Mouse (Mus musculus): Measurements from ENCODE around the gene B3glct. TPM values are rescaled to one million over a fixed set of nuclear protein-coding genes. Genes with fewer than 3 reads are reported as not detected.

The B3glct gene
- total and polyA plus RNA-seq, 3 experiments, result 12.1 to 14.2 TPM; not detected in 1

GRCm38 (mm10) chr5:149767651-149768301 lies 89.7 kb downstream of the B3glct start:
- Histone ChIP-seq H3K9me3 (replicated peaks; ENCODE audit: insufficient read depth, low read length) (no peaks in the 10 kb centered on the region), H3K27me3 (ENCODE audit: control insufficient read depth in 1 of 2, insufficient read depth in 2 of 2, low read length in 2 of 2) (no peaks in the 10 kb centered on the region), H3K79me2 (ENCODE audit: control insufficient read depth, insufficient read depth, low read length, poor library complexity) (no peaks in the 10 kb centered on the region), H3K27ac (ENCODE audit: control insufficient read depth, low read depth, low read length) (no peak overlapping the region), H3K4me1 (ENCODE audit: control insufficient read depth in 1 of 2, insufficient read depth in 2 of 2, low read length in 2 of 2) (no peaks in the 10 kb centered on the region), H3K4me3 (ENCODE audit: control insufficient read depth in 1 of 2, insufficient read depth in 1 of 2, low read depth in 2 of 2, low read length in 2 of 2) (no peak overlapping the region), H3K9ac (ENCODE audit: control insufficient read depth, low read depth, low read length, poor library complexity, severe bottlenecking) (no peak overlapping the region), H3K36me3 (ENCODE audit: control insufficient read depth in 1 of 2, insufficient read depth in 2 of 2, low read length in 2 of 2) (no peaks in the 10 kb centered on the region)
- TF ChIP-seq ZMIZ1 (IDR thresholded peaks at IDR 0.05; ENCODE audit: low read depth, low read length), result no peak
- TF ChIP-seq JUND (IDR thresholded peaks at IDR 0.05; ENCODE audit: low read depth, low read length), result no peak
- no peak for TF ChIP-seq GATA1 (IDR thresholded peaks at IDR 0.05; ENCODE audit: low read depth, low read length)
- no peak for TF ChIP-seq ZNF384 (IDR thresholded peaks at IDR 0.05; ENCODE audit: low read depth, low read length)
- TF ChIP-seq KAT2A (conservative IDR thresholded peaks at IDR 0.05; ENCODE audit: low read depth, low read length), result no peak
- TF ChIP-seq HCFC1 (IDR thresholded peaks at IDR 0.05; ENCODE audit: low read depth, low read length), result no peak
- TF ChIP-seq UBTF (IDR thresholded peaks at IDR 0.05; ENCODE audit: borderline replicate concordance, insufficient read depth, low read depth, low read length), result no peak
- no peak for TF ChIP-seq MYC (IDR thresholded peaks at IDR 0.05; ENCODE audit: low read depth, low read length)
- TF ChIP-seq TCF12 (IDR thresholded peaks at IDR 0.05; ENCODE audit: low read depth, low read length), result no peak
- TF ChIP-seq MAFK (IDR thresholded peaks at IDR 0.05; ENCODE audit: borderline replicate concordance, low read depth, low read length), result no peak
- TF ChIP-seq SIN3A (IDR thresholded peaks at IDR 0.05; ENCODE audit: low read length), result no peak
- no peak for TF ChIP-seq E2F4 (IDR thresholded peaks at IDR 0.05; ENCODE audit: borderline replicate concordance, low read depth, low read length)
- DNase-seq (ENCODE audit: low read depth, low spot score), result no peak

GRCm38 (mm10) chr5:149769666-149770065 lies 91.6 kb downstream of the B3glct start:
- H3K27me3 ChIP-seq (ENCODE audit: control insufficient read depth in 1 of 2, insufficient read depth in 2 of 2, low read length in 2 of 2), result no peaks in the 10 kb centered on the region
- TF ChIP-seq MEF2A (IDR thresholded peaks at IDR 0.05; ENCODE audit: extremely low read depth, insufficient replicate concordance, low read depth, low read length, poor library complexity, severe bottlenecking) (no peak), JUND (IDR thresholded peaks at IDR 0.05; ENCODE audit: low read depth, low read length) (no peak), HCFC1 (IDR thresholded peaks at IDR 0.05; ENCODE audit: low read depth, low read length) (no peak), POLR2A (IDR thresholded peaks at IDR 0.05; ENCODE audit: control insufficient read depth in 1 of 2, insufficient read depth in 1 of 2, low read depth in 1 of 2, low read length in 2 of 2, poor library complexity in 1 of 2) (no peak), MYC (IDR thresholded peaks at IDR 0.05; ENCODE audit: low read depth, low read length) (no peak), CTCF (IDR thresholded peaks at IDR 0.05 in 2 of 3, conservative IDR thresholded peaks at IDR 0.05 in 1 of 3; ENCODE audit: control insufficient read depth in 1 of 3, insufficient read depth in 1 of 3, low read depth in 2 of 3, low read length in 3 of 3, poor library complexity in 1 of 3, severe bottlenecking in 1 of 3) (no peak), ZNF384 (IDR thresholded peaks at IDR 0.05; ENCODE audit: low read depth, low read length) (no peak), GABPA (IDR thresholded peaks at IDR 0.05; ENCODE audit: low read depth, low read length) (no peak), TAL1 (IDR thresholded peaks at IDR 0.05; ENCODE audit: low read length) (no peak), SIN3A (IDR thresholded peaks at IDR 0.05; ENCODE audit: low read length) (no peak), GATA1 (IDR thresholded peaks at IDR 0.05; ENCODE audit: low read depth, low read length) (no peak), ZMIZ1 (IDR thresholded peaks at IDR 0.05; ENCODE audit: low read depth, low read length) (no peak), ZC3H11A (IDR thresholded peaks at IDR 0.05; ENCODE audit: low read depth, low read length) (no peak), RCOR1 (IDR thresholded peaks at IDR 0.05; ENCODE audit: low read depth, low read length) (no peak), NRF1 (IDR thresholded peaks at IDR 0.05; ENCODE audit: insufficient read depth, low read depth, low read length, poor library complexity, severe bottlenecking) (no peak), ELF1 (IDR thresholded peaks at IDR 0.05; ENCODE audit: low read depth, low read length) (no peak), MYB (IDR thresholded peaks at IDR 0.05; ENCODE audit: low read depth, low read length) (no peak), MAX (IDR thresholded peaks at IDR 0.05; ENCODE audit: low read length) (no peak), SMC3 (IDR thresholded peaks at IDR 0.05; ENCODE audit: low read depth, low read length) (no peak), NELFE (IDR thresholded peaks at IDR 0.05; ENCODE audit: low read depth, low read length) (no peak)
- no peak overlapping the region for H3K4me3 ChIP-seq (ENCODE audit: control insufficient read depth in 1 of 2, insufficient read depth in 1 of 2, low read depth in 2 of 2, low read length in 2 of 2)
- H3K36me3 ChIP-seq (ENCODE audit: control insufficient read depth in 1 of 2, insufficient read depth in 2 of 2, low read length in 2 of 2), result no peaks in the 10 kb centered on the region
- no peak for DNase-seq (ENCODE audit: low read depth, low spot score)
- no peaks in the 10 kb centered on the region for H3K79me2 ChIP-seq (ENCODE audit: control insufficient read depth, insufficient read depth, low read length, poor library complexity)
- no peaks in the 10 kb centered on the region for H3K4me1 ChIP-seq (ENCODE audit: control insufficient read depth in 1 of 2, insufficient read depth in 2 of 2, low read length in 2 of 2)
- H3K27ac ChIP-seq (ENCODE audit: control insufficient read depth, low read depth, low read length), result no peak overlapping the region
- H3K9me3 ChIP-seq (replicated peaks; ENCODE audit: insufficient read depth, low read length), result no peaks in the 10 kb centered on the region
- H3K9ac ChIP-seq (ENCODE audit: control insufficient read depth, low read depth, low read length, poor library complexity, severe bottlenecking), result no peak overlapping the region

All from MEL (cell line).